Mouse (Mus musculus) midbrain, embryonic 12.5 days (tissue): Measurements from ENCODE around the gene Adat2. TPM values are rescaled to one million over a fixed set of nuclear protein-coding genes. Genes with fewer than 3 reads are reported as not detected.

Source experiments
- ATAC-seq: fragments of 200-750 bp; cut with Nextera tagmentation; 2 replicates; pipeline ENCODE4 v1.8.0; 2017; ENCODE audit warnings: low read depth, moderate TSS enrichment, moderate library complexity; ENCODE audit not compliant: low FRiP score
- H3K27ac ChIP-seq: fragments of 300-500 bp; sonication (generic); replicated peaks from 2 replicates; pipeline ENCODE4 v1.5.1; 2016; ENCODE audit warnings: mild to moderate bottlenecking
- H3K27me3 ChIP-seq: fragments of 300-500 bp; sonication (generic); 2 replicates; pipeline ENCODE4 v1.6.1; 2016; ENCODE audit warnings: mild to moderate bottlenecking
- H3K36me3 ChIP-seq: fragments of 300-500 bp; sonication (generic); 2 replicates; pipeline ENCODE4 v1.6.1; 2016
- H3K4me1 ChIP-seq: fragments of 300-500 bp; sonication (generic); 2 replicates; pipeline ENCODE4 v1.6.1; 2016
- H3K4me2 ChIP-seq: fragments of 300-500 bp; sonication (generic); replicated peaks from 2 replicates; pipeline ENCODE4 v1.6.1; 2016; ENCODE audit warnings: mild to moderate bottlenecking, moderate library complexity
- H3K4me3 ChIP-seq: fragments of 300-500 bp; sonication (generic); 2 replicates; pipeline ENCODE4 v1.5.1; 2016; ENCODE audit warnings: mild to moderate bottlenecking
- H3K9ac ChIP-seq: fragments of 300-500 bp; sonication (generic); replicated peaks from 2 replicates; pipeline ENCODE4 v1.6.1; 2016; ENCODE audit warnings: mild to moderate bottlenecking, moderate library complexity
- H3K9me3 ChIP-seq: fragments of 300-500 bp; sonication (generic); 2 replicates; pipeline ENCODE4 v1.6.1; 2016; ENCODE audit warnings: mild to moderate bottlenecking
- WGBS: fragments of 180-500 bp; shearing (Covaris S2); methylation state at CpG from one replicate; pipeline ENCODE4 v1.1.7; 2016; 5-methylcytosine and 5-hydroxymethylcytosine counted together
- polyA plus RNA-seq: library from polyadenylated mRNA; unstranded; fragments of >200 nt; fragmentation: Nextera tagmentation; extraction: Ambion mirVana; gene quantifications from 2 replicates; pipeline ENCODE4 v1.2.1, GENCODE M21; 2016

The Adat2 gene
- polyA plus RNA-seq, 1 experiment from 2014 or later = 2.7 TPM

DNA sequence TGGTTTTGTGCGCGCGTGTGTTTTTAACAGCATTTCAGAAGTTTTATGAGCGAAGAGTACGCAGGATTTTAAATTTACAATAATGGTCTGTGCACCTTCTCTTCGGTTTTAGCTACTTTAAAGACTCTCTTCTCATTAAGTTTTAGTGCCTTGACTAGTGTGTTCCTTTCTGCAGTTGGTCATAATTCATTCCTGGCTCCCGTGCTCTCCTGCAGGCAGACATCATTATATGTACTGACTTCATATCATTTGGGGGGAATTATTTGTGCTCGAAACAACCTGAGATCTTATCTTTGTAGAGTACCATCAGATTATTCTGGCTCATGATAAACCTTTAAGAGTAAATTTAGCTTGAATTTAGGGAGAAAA lies 12.4 kb downstream of the Adat2 start:
- Histone ChIP-seq H3K36me3 (peaks cover 12% of the 10 kb centered on the region), H3K9ac (no peak overlapping the region), H3K4me3 (no peak overlapping the region), H3K27me3 (peaks cover 25% of the 10 kb centered on the region), H3K9me3 (no peaks in the 10 kb centered on the region), H3K4me2 (peak overlapping the region; percentile 39), H3K27ac (no peak overlapping the region), H3K4me1 (peaks cover 6% of the 10 kb centered on the region)
- ATAC-seq = no peak
- 66% methylated on average over 8 of the region's 8 CpGs for whole genome bisulfite sequencing

DNA sequence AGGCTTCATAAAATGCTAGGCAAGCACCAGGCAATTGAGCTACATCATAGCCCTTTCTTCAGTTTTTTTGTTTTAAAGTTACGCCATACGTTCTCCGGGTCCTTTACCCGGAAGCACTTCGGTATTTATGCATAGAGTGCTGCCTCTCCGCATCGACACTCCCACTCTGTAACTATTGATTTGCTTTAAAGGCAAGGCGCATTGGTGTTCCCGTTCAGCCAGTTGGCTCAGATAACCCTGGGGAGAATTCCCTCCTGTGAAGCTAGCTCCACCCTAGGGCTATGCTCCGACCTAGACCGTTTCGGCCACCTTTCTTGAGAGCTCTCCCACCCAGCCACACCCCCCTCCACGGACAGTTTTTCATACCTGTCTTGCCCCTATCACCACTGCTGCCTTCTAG lies 13.7 kb downstream of the Adat2 start:
- Histone ChIP-seq H3K36me3 (peaks cover 9% of the 10 kb centered on the region), H3K27ac (no peak overlapping the region), H3K4me3 (no peak overlapping the region), H3K27me3 (peaks cover 31% of the 10 kb centered on the region), H3K9me3 (no peaks in the 10 kb centered on the region), H3K4me1 (peaks cover 18% of the 10 kb centered on the region), H3K4me2 (no peak overlapping the region), H3K9ac (no peak overlapping the region)
- 66% methylated on average over 13 of the region's 13 CpGs for WGBS
- no peak for ATAC-seq

GRCm38 (mm10) chr10:13569818-13570217 lies 17.1 kb downstream of the Adat2 start:
- WGBS = 42% methylated on average over 7 of the region's 7 CpGs
- no peak overlapping the region for H3K27ac ChIP-seq
- H3K4me3 ChIP-seq = no peak overlapping the region
- H3K9me3 ChIP-seq = no peaks in the 10 kb centered on the region
- ATAC-seq = peak; percentile 74
- no peaks in the 10 kb centered on the region for H3K36me3 ChIP-seq
- peaks cover 18% of the 10 kb centered on the region for H3K4me1 ChIP-seq
- no peak overlapping the region for H3K4me2 ChIP-seq
- no peak overlapping the region for H3K9ac ChIP-seq
- peaks cover 37% of the 10 kb centered on the region for H3K27me3 ChIP-seq

- Histone ChIP-seq H3K27me3 (peaks cover 33% of the 10 kb centered on the region), H3K27ac (no peak overlapping the region), H3K4me2 (no peak overlapping the region), H3K9me3 (no peaks in the 10 kb centered on the region), H3K4me1 (peaks cover 18% of the 10 kb centered on the region), H3K9ac (no peak overlapping the region), H3K4me3 (no peak overlapping the region), H3K36me3 (no peaks in the 10 kb centered on the region)
- ATAC-seq = no peak
- WGBS = 60% methylated on average over 9 of the region's 9 CpGs
Observed at GRCm38 (mm10) chr10:13570697-13571538, 18.2 kb downstream of the Adat2 start.

GRCm38 (mm10) chr10:13572003-13572402 lies 19.3 kb downstream of the Adat2 start:
- Histone ChIP-seq H3K4me3 (no peak overlapping the region), H3K9me3 (no peaks in the 10 kb centered on the region), H3K27ac (no peak overlapping the region), H3K36me3 (no peaks in the 10 kb centered on the region), H3K4me2 (no peak overlapping the region), H3K4me1 (peaks cover 18% of the 10 kb centered on the region), H3K27me3 (peaks cover 25% of the 10 kb centered on the region), H3K9ac (no peak overlapping the region)
- no peak for ATAC-seq
- 56% methylated on average over 10 of the region's 10 CpGs for WGBS

DNA sequence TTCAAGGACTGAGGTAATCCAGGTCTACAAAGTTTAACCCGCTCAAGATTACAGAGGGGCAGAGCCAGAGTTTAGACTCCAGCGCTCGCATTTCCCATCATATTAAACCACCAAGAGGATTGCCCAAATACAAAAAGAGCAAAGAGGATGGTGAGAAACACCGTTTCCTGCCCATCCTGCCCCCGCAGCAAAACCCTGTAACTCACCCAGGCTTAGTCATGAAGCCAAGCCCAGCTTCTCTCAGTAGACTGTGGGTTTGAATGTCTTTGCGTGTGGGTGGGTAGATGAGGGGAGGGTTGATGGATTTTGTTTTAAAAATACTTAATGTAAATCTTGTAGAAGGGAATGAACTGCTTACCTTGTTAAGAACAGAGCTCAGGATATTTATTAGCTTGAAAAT lies 19.7 kb downstream of the Adat2 start:
- H3K4me3 ChIP-seq = no peak overlapping the region
- H3K4me1 ChIP-seq = peaks cover 18% of the 10 kb centered on the region
- H3K9me3 ChIP-seq = no peaks in the 10 kb centered on the region
- no peak overlapping the region for H3K27ac ChIP-seq
- no peak overlapping the region for H3K9ac ChIP-seq
- no peak overlapping the region for H3K4me2 ChIP-seq
- 87% methylated on average over 6 of the region's 6 CpGs for WGBS
- no peak for ATAC-seq
- H3K27me3 ChIP-seq = peaks cover 22% of the 10 kb centered on the region
- H3K36me3 ChIP-seq = no peaks in the 10 kb centered on the region

GRCm38 (mm10) chr10:13577123-13577522 lies 24.4 kb downstream of the Adat2 start:
- Histone ChIP-seq H3K4me3 (no peak overlapping the region), H3K36me3 (no peaks in the 10 kb centered on the region), H3K27me3 (peaks cover 5% of the 10 kb centered on the region), H3K9ac (no peak overlapping the region), H3K4me1 (no peaks in the 10 kb centered on the region), H3K9me3 (no peaks in the 10 kb centered on the region), H3K27ac (no peak overlapping the region), H3K4me2 (no peak overlapping the region)
- 66% methylated on average over 7 of the region's 7 CpGs for WGBS
- no peak for ATAC-seq

- Histone ChIP-seq H3K4me2 (no peak overlapping the region), H3K4me1 (no peaks in the 10 kb centered on the region), H3K4me3 (no peak overlapping the region), H3K9me3 (no peaks in the 10 kb centered on the region), H3K36me3 (no peaks in the 10 kb centered on the region), H3K27me3 (no peaks in the 10 kb centered on the region), H3K9ac (no peak overlapping the region), H3K27ac (no peak overlapping the region)
- no peak for ATAC-seq
- WGBS = 76% methylated on average over 2 of the region's 2 CpGs
Observed at GRCm38 (mm10) chr10:13587914-13588313, 35.2 kb downstream of the Adat2 start.

DNA sequence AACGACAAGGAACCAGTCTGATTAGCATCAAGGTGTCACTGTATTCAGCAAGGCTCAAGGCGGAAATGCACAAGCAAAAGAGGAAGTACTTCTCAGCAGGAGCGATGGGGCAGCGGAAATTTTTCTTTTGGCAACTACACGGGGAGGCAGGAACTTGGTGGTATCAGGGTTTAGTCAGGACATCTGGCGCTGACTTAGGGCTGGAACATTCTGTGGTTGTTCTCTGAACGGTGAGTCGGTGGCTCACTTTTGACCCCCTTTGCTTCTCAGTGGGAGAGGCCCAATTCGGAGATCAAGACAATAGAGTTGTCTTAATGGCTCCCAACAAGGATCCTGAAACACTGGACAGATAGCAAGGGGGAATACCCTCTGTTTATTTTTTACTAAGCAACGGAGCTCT lies 39.5 kb downstream of the Adat2 start:
- no peaks in the 10 kb centered on the region for H3K27me3 ChIP-seq
- ATAC-seq = no peak
- no peak overlapping the region for H3K9ac ChIP-seq
- no peaks in the 10 kb centered on the region for H3K4me1 ChIP-seq
- 93% methylated on average over 10 of the region's 10 CpGs for WGBS
- H3K4me2 ChIP-seq = no peak overlapping the region
- H3K9me3 ChIP-seq = no peaks in the 10 kb centered on the region
- no peak overlapping the region for H3K4me3 ChIP-seq
- no peak overlapping the region for H3K27ac ChIP-seq
- H3K36me3 ChIP-seq = no peaks in the 10 kb centered on the region

- no peaks in the 10 kb centered on the region for H3K36me3 ChIP-seq
- H3K27me3 ChIP-seq = no peaks in the 10 kb centered on the region
- ATAC-seq = no peak
- H3K4me3 ChIP-seq = no peak overlapping the region
- no peaks in the 10 kb centered on the region for H3K4me1 ChIP-seq
- no peaks in the 10 kb centered on the region for H3K9me3 ChIP-seq
- H3K27ac ChIP-seq = no peak overlapping the region
- no peak overlapping the region for H3K4me2 ChIP-seq
- 86% methylated on average over 3 of the region's 3 CpGs for WGBS
- no peak overlapping the region for H3K9ac ChIP-seq
Observed at GRCm38 (mm10) chr10:13593529-13593928, 40.8 kb downstream of the Adat2 start.

DNA sequence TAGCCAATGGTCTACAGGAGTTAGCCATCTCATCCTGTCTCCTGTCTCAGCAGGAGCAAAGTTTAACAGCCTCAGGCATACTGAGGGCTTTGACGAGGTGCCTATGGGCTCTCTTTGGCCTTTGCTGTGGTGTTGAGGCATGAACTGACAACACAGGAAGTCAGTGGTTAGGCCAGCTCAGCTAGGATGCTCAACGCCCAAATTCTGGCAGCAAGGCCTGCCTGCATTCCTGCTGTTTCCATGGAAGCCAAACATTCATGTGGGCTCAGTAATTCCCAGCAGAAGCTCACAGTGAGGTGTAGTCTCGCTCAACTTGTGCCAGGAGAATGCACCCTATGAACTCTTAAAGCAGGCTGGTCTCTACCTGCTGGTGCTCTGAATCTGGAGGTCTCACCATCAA lies 43.4 kb downstream of the Adat2 start:
- no peaks in the 10 kb centered on the region for H3K27me3 ChIP-seq
- no peak for ATAC-seq
- no peak overlapping the region for H3K27ac ChIP-seq
- peaks cover 3% of the 10 kb centered on the region; the same call in 1 of the 2 replicates for H3K9me3 ChIP-seq
- no peak overlapping the region for H3K4me2 ChIP-seq
- no peak overlapping the region for H3K9ac ChIP-seq
- 39% methylated on average over 3 of the region's 3 CpGs for whole genome bisulfite sequencing
- H3K36me3 ChIP-seq = no peaks in the 10 kb centered on the region
- no peaks in the 10 kb centered on the region for H3K4me1 ChIP-seq
- H3K4me3 ChIP-seq = no peak overlapping the region

- no peaks in the 10 kb centered on the region for H3K36me3 ChIP-seq
- no peak overlapping the region for H3K27ac ChIP-seq
- no peak overlapping the region for H3K4me2 ChIP-seq
- WGBS = 83% methylated on average over 9 of the region's 9 CpGs
- H3K4me3 ChIP-seq = no peak overlapping the region
- H3K27me3 ChIP-seq = no peaks in the 10 kb centered on the region
- H3K9ac ChIP-seq = no peak overlapping the region
- peaks cover 3% of the 10 kb centered on the region; the same call in 1 of the 2 replicates for H3K9me3 ChIP-seq
- ATAC-seq = no peak
- H3K4me1 ChIP-seq = no peaks in the 10 kb centered on the region
Observed at GRCm38 (mm10) chr10:13596866-13597265, 44.2 kb downstream of the Adat2 start.

DNA sequence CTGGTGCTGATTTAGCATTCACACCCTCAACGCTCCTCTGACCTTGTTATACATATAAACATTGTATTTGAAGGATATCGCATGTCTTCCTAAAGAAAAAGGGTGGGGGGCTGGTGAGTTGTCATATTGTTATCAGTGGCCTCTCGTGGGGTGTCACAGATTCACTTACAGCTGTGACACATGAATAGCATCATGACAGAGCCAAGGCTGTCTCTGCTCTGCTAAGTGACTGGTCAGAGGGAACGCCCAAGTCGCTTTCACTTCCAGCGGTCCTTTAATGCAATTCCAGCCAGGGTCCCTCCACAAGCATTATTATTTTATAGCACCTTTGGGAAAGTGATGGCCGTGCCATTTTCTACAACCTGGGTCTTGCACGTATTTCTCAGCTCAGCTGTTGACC lies 44.8 kb downstream of the Adat2 start:
- H3K4me3 ChIP-seq = no peak overlapping the region
- peaks cover 3% of the 10 kb centered on the region; the same call in 1 of the 2 replicates for H3K9me3 ChIP-seq
- H3K27me3 ChIP-seq = no peaks in the 10 kb centered on the region
- H3K4me1 ChIP-seq = no peaks in the 10 kb centered on the region
- no peak for ATAC-seq
- H3K36me3 ChIP-seq = no peaks in the 10 kb centered on the region
- no peak overlapping the region for H3K4me2 ChIP-seq
- WGBS = 88% methylated on average over 8 of the region's 8 CpGs
- H3K27ac ChIP-seq = no peak overlapping the region
- no peak overlapping the region for H3K9ac ChIP-seq
